Mouse (Mus musculus) embryonic facial prominence, embryonic 14.5 days (tissue): ENCODE measurements around the gene Nsmf. TPM values are rescaled to one million over a fixed set of nuclear protein-coding genes. Genes with fewer than 3 reads are reported as not detected.
A peak's percentile ranks its signal among the peaks of the same experiment; 100 is the strongest.

ENCODE experiments used
- ATAC-seq: fragments of 200-750 bp; cut with Nextera tagmentation; 2 replicates; pipeline ENCODE4 v1.8.0; 2017; ENCODE audit warnings: low read depth, moderate number of reproducible peaks, moderate TSS enrichment
- DNase-seq: peaks from one replicate; pipeline ENCODE4 v3.0.0-alpha.2; 2015; ENCODE audit warnings: low spot score
- H3K27ac ChIP-seq: fragments of 300-500 bp; sonication (generic); replicated peaks from 2 replicates; pipeline ENCODE4 v1.5.1; 2014; ENCODE audit warnings: low read depth, mild to moderate bottlenecking, low read length, moderate library complexity
- H3K27me3 ChIP-seq: fragments of 300-500 bp; sonication (generic); replicated peaks from 2 replicates; pipeline ENCODE4 v1.6.1; 2014; ENCODE audit warnings: low read length; ENCODE audit not compliant: control insufficient read depth, insufficient read depth
- H3K36me3 ChIP-seq: fragments of 300-500 bp; sonication (generic); 2 replicates; pipeline ENCODE4 v1.6.1; 2014; ENCODE audit warnings: low read length, mixed read lengths; ENCODE audit not compliant: control insufficient read depth, insufficient read depth
- H3K4me1 ChIP-seq: fragments of 300-500 bp; sonication (generic); 2 replicates; pipeline ENCODE4 v1.6.1; 2014; ENCODE audit warnings: antibody characterized with exemption, low read length; ENCODE audit not compliant: control insufficient read depth, insufficient read depth
- H3K4me2 ChIP-seq: fragments of 300-500 bp; sonication (generic); 2 replicates; pipeline ENCODE4 v1.6.1; 2014; ENCODE audit warnings: low read depth, mild to moderate bottlenecking, low read length, moderate library complexity, mixed read lengths
- H3K4me3 ChIP-seq: fragments of 300-500 bp; sonication (generic); 2 replicates; pipeline ENCODE4 v1.5.1; 2014; ENCODE audit warnings: low read depth, mild to moderate bottlenecking, low read length
- H3K9ac ChIP-seq: fragments of 300-500 bp; sonication (generic); 2 replicates; pipeline ENCODE4 v1.6.1; 2014; ENCODE audit warnings: low read depth, mild to moderate bottlenecking, low read length, moderate library complexity, mixed read lengths
- H3K9me3 ChIP-seq: fragments of 300-500 bp; sonication (generic); 2 replicates; pipeline ENCODE4 v1.6.1; 2016; ENCODE audit warnings: low read length; ENCODE audit not compliant: control insufficient read depth
- WGBS: fragments of 180-500 bp; shearing (Covaris S2); extraction: QIAGEN DNeasy Blood & Tissue Kit; methylation state at CpG from one replicate; pipeline ENCODE4 v1.1.7; 2014; 5-methylcytosine and 5-hydroxymethylcytosine counted together
- microRNA-seq: library from miRNA; unstranded; fragments of <30 nt; microRNA quantifications from one replicate; pipeline ENCODE4, GENCODE M21; 2016; ENCODE audit warnings: borderline number of aligned reads
- polyA plus RNA-seq: library from polyadenylated mRNA; unstranded; fragments of >200 nt; fragmentation: Nextera tagmentation; extraction: Ambion mirVana; gene quantifications from 2 replicates; pipeline ENCODE4 v1.2.1, GENCODE M21; 2014

The Nsmf gene
- polyA plus RNA-seq, 1 experiment from 2014 or later: 55.5 TPM

DNA sequence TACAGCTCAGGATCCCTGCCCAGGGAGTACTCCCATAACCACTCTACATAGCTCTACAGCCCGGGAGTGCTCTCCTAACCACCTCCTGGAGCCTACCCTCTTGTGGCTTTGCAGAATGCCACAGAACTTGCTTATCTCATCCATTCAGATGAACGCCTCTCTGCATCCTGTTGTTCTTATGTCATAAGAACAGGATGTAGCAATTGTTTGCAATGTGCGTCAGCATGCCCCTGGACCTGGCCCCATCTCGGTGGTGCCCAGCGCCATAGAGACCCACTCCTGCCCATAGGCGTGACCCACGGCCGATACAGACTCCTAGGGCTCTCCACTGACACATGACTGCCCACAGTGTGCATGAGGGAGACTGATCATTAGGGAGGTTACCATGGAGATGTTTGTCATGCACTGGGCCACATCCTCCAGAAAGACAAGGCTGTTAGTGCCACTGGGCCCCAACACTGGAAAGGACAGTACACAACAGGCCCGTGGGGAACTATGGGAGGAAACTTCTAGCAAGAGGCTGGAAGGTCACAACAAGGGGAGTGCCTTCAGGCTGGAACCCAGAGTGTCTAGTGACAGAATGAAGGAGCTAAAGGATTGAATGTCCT, 57.1 kb downstream of the Nsmf start:
- ATAC-seq: 0 out of 2 replicates have a peak, but pooled peaks have one; percentile 47
- Histone ChIP-seq H3K4me3 (no peak overlapping the region), H3K36me3 (no peaks in the 10 kb centered on the region), H3K27me3 (no peaks in the 10 kb centered on the region), H3K9me3 (no peaks in the 10 kb centered on the region), H3K27ac (peak overlapping the region; percentile 52), H3K9ac (no peak overlapping the region), H3K4me2 (no peak overlapping the region), H3K4me1 (no peaks in the 10 kb centered on the region)
- WGBS: 64% methylated on average over 9 of the region's 9 CpGs
- DNase-seq: no peak

Small RNA genes within 50 kb of the gene (microRNA-seq; reads per million reads assigned to microRNA genes)
- gene Gm24328 (not detected), gene Mir7664 (0.50 reads per million)

Other genes with a start within 250 kb of the Nsmf start
- 67.1 and 77.2 TPM in 2 replicates for gene Ehmt1, start 134.7 kb upstream of the Nsmf start, polyA plus RNA-seq
- 28.2 and 28.4 TPM in 2 replicates for gene Arrdc1, start 119.1 kb upstream of the Nsmf start, polyA plus RNA-seq
- 18.9 and 20.4 TPM in 2 replicates for gene Zmynd19, start 104.6 kb upstream of the Nsmf start, polyA plus RNA-seq
- gene Dph7, start 92.0 kb upstream of the Nsmf start, polyA plus RNA-seq: 24.1 and 27.6 TPM in 2 replicates
- gene Mrpl41, start 79.3 kb upstream of the Nsmf start, polyA plus RNA-seq: 134 and 137 TPM in 2 replicates
- 8.9 and 9.1 TPM in 2 replicates for gene Pnpla7, start 78.3 kb upstream of the Nsmf start, polyA plus RNA-seq
- gene Entpd8, start 25.9 kb downstream of the Nsmf start, polyA plus RNA-seq: 0.22 TPM in 1 of 2 replicates, not detected in the other
- gene Noxa1, start 40.8 kb downstream of the Nsmf start, polyA plus RNA-seq: 0.38 and 0.71 TPM in 2 replicates
- gene Nrarp, start 126.4 kb downstream of the Nsmf start, polyA plus RNA-seq: 16.5 and 20.9 TPM in 2 replicates
- gene Tor4a, start 142.5 kb downstream of the Nsmf start, polyA plus RNA-seq: 7.5 and 7.8 TPM in 2 replicates
- gene Nelfb, start 157.1 kb downstream of the Nsmf start, polyA plus RNA-seq: 76.8 and 94.4 TPM in 2 replicates
- gene Stpg3, start 160.3 kb downstream of the Nsmf start, polyA plus RNA-seq: not detected in 2 replicates
- not detected in 2 replicates for gene Fam166a, start 164.4 kb downstream of the Nsmf start, polyA plus RNA-seq
- gene Tubb4b, start 170.3 kb downstream of the Nsmf start, polyA plus RNA-seq: 429 and 461 TPM in 2 replicates
- not detected in 2 replicates for gene Slc34a3, start 180.0 kb downstream of the Nsmf start, polyA plus RNA-seq
- not detected in 2 replicates for gene Rnf224, start 182.4 kb downstream of the Nsmf start, polyA plus RNA-seq
- 11.8 and 16.3 TPM in 2 replicates for gene Rnf208, start 187.9 kb downstream of the Nsmf start, polyA plus RNA-seq
- 3.2 and 10.2 TPM in 2 replicates for gene Cysrt1, start 188.1 kb downstream of the Nsmf start, polyA plus RNA-seq
- gene AL732309.1, start 192.5 kb downstream of the Nsmf start, polyA plus RNA-seq: 4.5 and 6.1 TPM in 2 replicates
- gene Tmem203, start 201.1 kb downstream of the Nsmf start, polyA plus RNA-seq: 16.1 and 16.6 TPM in 2 replicates
- gene Tprn, start 208.3 kb downstream of the Nsmf start, polyA plus RNA-seq: 4.6 and 5.1 TPM in 2 replicates
- gene Ssna1, start 218.1 kb downstream of the Nsmf start, polyA plus RNA-seq: 227 and 240 TPM in 2 replicates
- 104 and 113 TPM in 2 replicates for gene Anapc2, start 218.1 kb downstream of the Nsmf start, polyA plus RNA-seq
- gene Tmem210, start 233.8 kb downstream of the Nsmf start, polyA plus RNA-seq: not detected in 2 replicates
- gene Lrrc26, start 235.6 kb downstream of the Nsmf start, polyA plus RNA-seq: 2.3 and 5.1 TPM in 2 replicates